Mouse (Mus musculus) layer of hippocampus, adult 2 months (tissue): ENCODE data around the gene Hoxd4. TPM values are rescaled to one million over a fixed set of nuclear protein-coding genes. Genes with fewer than 3 reads are reported as not detected.

Source experiments
- DNase-seq, 2 experiments: peaks; one replicate each; pipeline ENCODE4 v3.0.0; 2022; ENCODE audit warnings: low spot score in 2 of 2
- H3K27ac ChIP-seq: fragments of 200-600 bp; 2 replicates; pipeline ENCODE4 v1.8.1; 2022
- H3K4me3 ChIP-seq: fragments of 200-600 bp; 2 replicates; pipeline ENCODE4 v1.8.1; 2022; ENCODE audit warnings: mild to moderate bottlenecking
- CTCF ChIP-seq: fragments of 200-600 bp; conservative IDR thresholded peaks from 2 replicates; pipeline ENCODE4 v1.8.1; 2022; ENCODE audit warnings: antibody characterized with exemption, mild to moderate bottlenecking, moderate library complexity
- microRNA-seq, 2 experiments: library from miRNA; unstranded; fragments of <30 nt; microRNA quantifications; one replicate each; pipeline ENCODE4 v1.2.0; 2021
- total RNA-seq, 2 experiments: library from RNA; stranded (reverse); gene quantifications; 2 replicates each; pipeline ENCODE4 v1.2.3; 2021

Hoxd4 gene
- total RNA-seq, 2 experiments from 2014 or later, result not detected

GRCm38 (mm10) chr2:74761941-74762340 lies 50.2 kb downstream of the Hoxd4 start:
- TF ChIP-seq CTCF, result no peak

GRCm38 (mm10) chr2:74762522-74763244 lies 51.0 kb downstream of the Hoxd4 start, which contains the start of gene Hoxd1:
Gene Hoxd1, plus strand, starts transcription at chr2:74762980.
- H3K27ac ChIP-seq, result no peak within 1 kb of the TSS
- H3K4me3 ChIP-seq, result peak within 1 kb of the TSS; percentile 56
- no peak for DNase-seq
- no peak for TF ChIP-seq CTCF

More at GRCm38 (mm10) chr2:74761941-74762340, 50.2 kb downstream of the Hoxd4 start:
- no peak for DNase-seq
- no peak overlapping the region for H3K4me3 ChIP-seq
- H3K27ac ChIP-seq, result no peak overlapping the region

GRCm38 (mm10) chr2:74763245-74763735 lies 51.6 kb downstream of the Hoxd4 start:
- Histone ChIP-seq H3K27ac (no peak overlapping the region), H3K4me3 (peak overlapping the region; percentile 56)
- no peak for TF ChIP-seq CTCF
- no peak for DNase-seq

GRCm38 (mm10) chr2:74763976-74764375 lies 52.2 kb downstream of the Hoxd4 start:
- Histone ChIP-seq H3K4me3 (no peak overlapping the region), H3K27ac (no peak overlapping the region)
- DNase-seq, result no peak
- TF ChIP-seq CTCF, result no peak

- no peak for TF ChIP-seq CTCF
- no peak overlapping the region for H3K4me3 ChIP-seq
- no peak for DNase-seq
- no peak overlapping the region for H3K27ac ChIP-seq
Observed at GRCm38 (mm10) chr2:74774359-74774758, 62.6 kb downstream of the Hoxd4 start.

GRCm38 (mm10) chr2:74777536-74778275 lies 66.0 kb downstream of the Hoxd4 start:
- no peak for TF ChIP-seq CTCF
- Histone ChIP-seq H3K27ac (no peak overlapping the region), H3K4me3 (no peak overlapping the region)
- DNase-seq, result no peak

Small RNA genes lying within 50 kb of the gene (microRNA-seq; reads per million reads assigned to microRNA genes)
- 0 reads per million in 2 experiments for gene Gm44463
- gene Mir10b, result 1.6 to 8.8 reads per million in 2 experiments

Other genes starting within 250 kb of the Hoxd4 start
- gene Lnpk, start 132.5 kb upstream of the Hoxd4 start, total RNA-seq, result 10 to 100 TPM; 52.0 to 56.9 TPM
- gene Evx2, start 52.4 kb upstream of the Hoxd4 start, total RNA-seq, result not detected
- gene Hoxd13, start 43.6 kb upstream of the Hoxd4 start, total RNA-seq, result not detected
- not detected for gene Hoxd12, start 36.9 kb upstream of the Hoxd4 start, total RNA-seq
- gene Hoxd11, start 32.4 kb upstream of the Hoxd4 start, total RNA-seq, result not detected
- gene Hoxd10, start 20.0 kb upstream of the Hoxd4 start, total RNA-seq, result not detected
- not detected for gene Hoxd9, start 14.2 kb upstream of the Hoxd4 start, total RNA-seq
- gene Hoxd8, start 7.3 kb upstream of the Hoxd4 start, total RNA-seq, result not detected
- not detected for gene Hoxd3, start within 50 bp of the Hoxd4 start, total RNA-seq
- not detected for gene Gm28230, start 14.8 kb downstream of the Hoxd4 start, total RNA-seq
- gene Hoxd1, start 51.1 kb downstream of the Hoxd4 start, total RNA-seq, result under 1 TPM in 1 of 2 experiments, not detected in 1; 0.26 TPM
- gene Mtx2, start 113.9 kb downstream of the Hoxd4 start, total RNA-seq, result 10 to 100 TPM; 41.8 to 42.8 TPM